Mouse (Mus musculus): Measurements from ENCODE around the gene Rph3al. TPM values are rescaled to one million over a fixed set of nuclear protein-coding genes. Genes with fewer than 3 reads are reported as not detected.

Rph3al gene
- total RNA-seq, 2 experiments from 2014 or later, result 4.4 to 5.3 TPM

DNA sequence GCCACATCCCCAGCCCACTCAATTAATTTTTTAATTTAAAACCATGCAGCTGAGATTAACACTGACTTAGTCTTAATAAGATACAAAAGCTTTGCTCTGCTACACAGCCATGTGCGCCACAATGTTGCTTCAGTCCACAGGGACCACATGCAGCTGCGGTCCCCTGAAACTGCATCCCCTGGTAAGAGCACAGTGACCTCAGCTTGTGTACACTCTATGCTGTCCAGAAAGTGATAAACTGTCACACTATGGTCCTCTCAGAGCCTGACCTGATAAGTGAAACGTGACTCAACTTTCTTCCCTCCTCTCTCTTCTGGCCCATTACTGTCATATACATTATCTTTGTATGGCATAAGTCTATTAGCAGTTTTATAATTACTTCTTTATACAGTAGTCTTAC, 12.2 kb upstream of the Rph3al start:
- no peak for DNase-seq

DNA sequence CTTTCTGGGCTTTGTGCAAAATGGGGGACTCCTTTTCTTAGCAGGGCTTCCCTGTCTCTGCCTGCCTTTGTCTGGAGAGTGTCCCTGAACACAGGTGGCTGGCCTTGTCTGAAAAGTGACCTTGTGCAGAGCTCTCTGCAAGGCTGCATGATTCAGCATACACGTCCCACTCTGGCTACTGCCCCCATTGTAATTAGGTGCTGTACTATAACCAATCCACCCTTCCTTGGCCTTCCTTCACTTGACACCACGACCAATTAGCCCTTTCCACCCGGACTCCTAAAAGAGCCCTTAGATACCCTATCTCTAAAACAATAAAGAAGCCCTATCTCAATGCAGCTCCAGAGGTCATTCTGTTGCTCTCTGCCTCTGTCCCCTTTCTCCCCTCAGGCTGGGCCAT, 10.6 kb upstream of the Rph3al start:
- DNase-seq, result no peak

- DNase-seq, result no peak
Observed at GRCm38 (mm10) chr11:75947223-75947622, 9.0 kb upstream of the Rph3al start.

GRCm38 (mm10) chr11:75945805-75946450, 7.7 kb upstream of the Rph3al start:
- no peak for DNase-seq

- peak; percentile 25 for DNase-seq
Observed at GRCm38 (mm10) chr11:75937370-75937871, 808 bp downstream of the Rph3al start.

DNA sequence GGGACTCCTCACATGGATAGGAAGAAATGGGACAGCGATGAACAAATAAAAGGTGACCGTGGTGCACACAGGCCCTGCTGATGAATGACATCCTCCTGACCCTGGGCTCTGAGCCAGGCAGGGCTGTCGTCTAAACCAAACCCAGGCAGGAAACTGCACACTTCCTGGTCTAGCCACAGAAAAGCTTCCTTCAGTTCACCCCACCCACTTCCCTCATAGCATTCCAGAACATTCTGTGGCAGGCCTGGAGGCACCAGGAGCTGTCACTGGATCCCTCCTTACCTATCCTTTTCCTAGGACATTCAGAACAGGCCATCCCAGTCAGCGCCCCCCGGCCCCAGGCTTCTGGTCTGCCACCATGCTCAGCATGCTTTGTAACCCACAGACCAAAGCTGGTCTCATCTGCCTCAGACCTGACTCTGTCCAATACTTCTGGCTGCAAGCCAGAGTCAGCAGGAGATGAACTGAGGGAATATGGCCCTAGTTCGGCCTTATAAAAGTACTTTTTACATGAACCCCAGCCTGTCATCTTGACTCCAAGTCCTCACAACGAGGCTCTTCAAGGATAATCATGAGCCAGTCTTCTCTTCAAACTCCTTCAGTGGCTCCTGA, 2.3 kb downstream of the Rph3al start:
- DNase-seq, result peak; percentile 50

DNA sequence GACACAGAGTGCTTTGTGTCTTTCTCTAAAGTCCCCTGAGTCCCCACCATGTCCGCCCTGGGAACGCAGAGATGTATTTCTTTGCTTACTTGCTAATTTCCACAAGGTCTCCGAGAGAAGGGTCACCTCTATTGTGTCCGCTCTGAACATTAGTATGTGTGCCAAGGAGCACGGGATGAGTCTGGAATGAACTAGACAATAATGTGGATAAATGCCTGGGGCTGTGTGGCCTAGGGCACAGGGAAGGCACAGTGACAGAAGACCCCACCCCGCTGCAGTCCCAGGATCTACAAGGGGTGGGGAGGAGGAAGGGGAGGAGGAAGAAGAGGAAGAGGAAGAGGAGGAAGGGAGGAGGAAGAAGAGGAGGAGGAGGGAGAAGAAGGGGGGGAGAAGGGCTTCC, 3.8 kb downstream of the Rph3al start:
- no peak for DNase-seq

GRCm38 (mm10) chr11:75933371-75933770, 4.9 kb downstream of the Rph3al start:
- no peak for DNase-seq

GRCm38 (mm10) chr11:75930911-75931678, 7.1 kb downstream of the Rph3al start:
- no peak for DNase-seq

- no peak for DNase-seq
Observed at GRCm38 (mm10) chr11:75930208-75930607, 8.0 kb downstream of the Rph3al start.

DNA sequence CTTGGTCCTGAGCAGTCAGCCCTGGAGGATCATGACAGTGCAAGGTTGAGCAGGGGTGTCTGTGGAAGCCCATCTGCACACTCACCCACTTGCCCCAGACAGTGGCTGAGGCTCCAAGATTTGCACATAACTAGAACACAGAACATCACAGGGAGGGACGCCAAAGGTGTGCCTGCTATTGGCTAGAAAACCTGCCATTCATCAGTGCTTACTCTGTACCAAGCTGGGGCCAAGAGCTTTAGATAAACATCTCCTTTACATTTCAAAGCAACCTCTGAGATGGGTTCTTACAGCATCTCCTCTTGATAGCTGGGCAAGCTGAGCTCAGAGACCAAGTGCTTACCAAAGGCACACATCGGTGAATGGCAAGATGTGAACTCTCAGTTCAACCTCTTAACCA, 10.3 kb downstream of the Rph3al start:
- no peak for DNase-seq

- DNase-seq, result no peak
Observed at GRCm38 (mm10) chr11:75926431-75927312, 11.6 kb downstream of the Rph3al start.

DNA sequence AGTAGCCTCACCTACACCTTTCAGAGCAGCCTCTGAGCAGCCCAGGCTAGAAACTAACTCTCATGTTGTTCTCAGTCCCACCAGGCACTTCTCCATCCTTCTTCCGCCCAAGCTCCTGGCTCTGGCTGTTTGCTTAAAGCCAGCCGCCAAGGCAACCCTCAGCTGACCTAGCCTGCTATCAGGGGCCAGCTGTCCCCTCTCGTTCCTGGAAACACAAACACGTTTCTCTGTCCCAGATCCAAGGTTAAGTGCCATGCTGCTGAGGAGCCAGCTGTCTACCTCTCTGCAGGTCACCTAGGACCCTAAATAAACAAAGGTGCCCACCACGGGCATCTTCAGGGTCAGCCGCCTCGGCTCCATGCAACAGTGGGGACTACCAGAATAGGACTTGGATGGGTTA, 12.4 kb downstream of the Rph3al start:
- DNase-seq, result no peak

- DNase-seq, result peak; percentile 26
Observed at GRCm38 (mm10) chr11:75922741-75923140, 15.5 kb downstream of the Rph3al start.

GRCm38 (mm10) chr11:75919139-75919538, 19.1 kb downstream of the Rph3al start:
- no peak for DNase-seq

- DNase-seq, result no peak
Observed at GRCm38 (mm10) chr11:75917340-75917739, 20.9 kb downstream of the Rph3al start.

- DNase-seq, result peak; percentile 56
Observed at GRCm38 (mm10) chr11:75913953-75914352, 24.3 kb downstream of the Rph3al start.

GRCm38 (mm10) chr11:75912944-75913657, 25.1 kb downstream of the Rph3al start:
- DNase-seq, result peak; percentile 76

DNA sequence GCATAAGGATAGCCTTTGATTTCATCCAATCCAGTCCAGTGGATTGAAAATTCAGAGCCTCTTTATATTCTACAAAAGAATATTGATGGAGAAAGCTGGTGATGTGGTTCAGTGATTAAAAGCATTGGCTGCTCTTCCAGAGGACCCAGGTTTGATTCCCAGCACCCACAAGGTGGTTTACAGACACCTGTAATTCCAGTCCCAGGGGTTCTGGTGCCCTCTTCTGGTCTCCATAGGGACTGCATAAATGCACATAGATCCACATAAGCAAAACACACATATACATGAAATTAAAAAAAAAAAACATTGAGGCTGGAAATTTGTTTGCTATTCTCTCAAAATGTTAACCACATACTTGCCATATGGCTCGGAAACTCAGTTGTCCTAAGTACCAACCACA, 26.3 kb downstream of the Rph3al start:
- DNase-seq, result no peak

GRCm38 (mm10) chr11:75909702-75910429, 28.4 kb downstream of the Rph3al start:
- DNase-seq, result no peak

GRCm38 (mm10) chr11:75907406-75907805, 30.8 kb downstream of the Rph3al start:
- no peak for DNase-seq

All from gastrocnemius, postnatal 10 days (tissue).